ENCODE assay signal across 16 mouse cellular contexts in genomic region chr11:107759516-107759915, GRCm38 (mm10). TPM values are rescaled to one million over a fixed set of nuclear protein-coding genes. Genes with fewer than 3 reads are reported as not detected.
DNase-seq lines count a peak whose midpoint lies in the region; ATAC-seq and TF ChIP-seq lines count a peak whose summit lies in the region.
"Had no signal": no experiment of that assay in that cellular context is flagged by ENCODE, and none has a peak within 500 bp of the region (broad histone marks: within the 10 kb centered on the region; RNA-seq: fewer than 3 reads in every experiment).

No protein-coding gene starts in this region.

- H3K4me2 ChIP-seq in forebrain, embryonic 16.5 days (ENCODE audit: low read length), result no peak overlapping the region
- H3K4me2 ChIP-seq in neural tube, embryonic 15.5 days, result no peak overlapping the region
- H3K4me2 ChIP-seq: kidney, embryonic 15.5 days; lung, embryonic 14.5 days had no signal

- H3K27ac ChIP-seq in kidney, adult 2 months (ENCODE audit: insufficient read depth, low read depth, low read length), result no peak overlapping the region
- H3K27ac ChIP-seq in forebrain, embryonic 16.5 days (ENCODE audit: low read length), result peak overlapping the region; percentile 33; the same call in 1 of the 2 replicates
- H3K27ac ChIP-seq in neural tube, embryonic 15.5 days (replicated peaks), result peak overlapping the region; percentile 86
- H3K27ac ChIP-seq: kidney, embryonic 15.5 days had no signal

- ATAC-seq in forebrain, embryonic 16.5 days, result no peak
- no peak for ATAC-seq in neural tube, embryonic 15.5 days (ENCODE audit: low FRiP score)
- no peak for ATAC-seq in cerebellum, adult (ENCODE audit: insufficient number of reproducible peaks, low FRiP score, low TSS enrichment)

- H3K9me3 ChIP-seq in forebrain, embryonic 16.5 days (ENCODE audit: control insufficient read depth, low read length), result no peaks in the 10 kb centered on the region
- no peaks in the 10 kb centered on the region for H3K9me3 ChIP-seq in neural tube, embryonic 15.5 days (replicated peaks)
- H3K9me3 ChIP-seq: G1E; kidney, embryonic 15.5 days had no signal

- no peak for TF ChIP-seq POLR2A in kidney, adult 2 months (IDR thresholded peaks at IDR 0.05; ENCODE audit: low read depth, low read length)

- WGBS in kidney, adult 2 months, result 64% methylated on average over 9 of the region's 9 CpGs
- 41% methylated on average over 9 of the region's 9 CpGs for WGBS in forebrain, embryonic 16.5 days
- 67% methylated on average over 9 of the region's 9 CpGs for WGBS in neural tube, embryonic 15.5 days

- TF ChIP-seq CTCF in kidney, adult 2 months (conservative IDR thresholded peaks at IDR 0.05; ENCODE audit: insufficient read depth, insufficient read length, low read depth, low read length), result no peak

- H3K36me3 ChIP-seq in kidney, adult 2 months (ENCODE audit: control insufficient read depth, insufficient read depth, low read length), result no peaks in the 10 kb centered on the region
- H3K36me3 ChIP-seq in forebrain, embryonic 16.5 days (ENCODE audit: control insufficient read depth, insufficient read depth), result no peaks in the 10 kb centered on the region
- 0 out of 2 replicates have a peak, but pooled peaks cover 9% of the 10 kb centered on the region for H3K36me3 ChIP-seq in neural tube, embryonic 15.5 days
- H3K36me3 ChIP-seq: G1E; kidney, embryonic 15.5 days had no signal

- H3K4me3 ChIP-seq in kidney, adult 2 months (ENCODE audit: insufficient read depth, low read depth, low read length), result no peak overlapping the region
- H3K4me3 ChIP-seq in forebrain, embryonic 16.5 days (replicated peaks; ENCODE audit: low read length), result no peak overlapping the region
- no peak overlapping the region for H3K4me3 ChIP-seq in neural tube, embryonic 15.5 days (replicated peaks)
- H3K4me3 ChIP-seq: kidney, embryonic 15.5 days; myocyte had no signal

- H3K27me3 ChIP-seq in kidney, adult 2 months (replicated peaks; ENCODE audit: control insufficient read depth, insufficient read depth, low read length), result no peaks in the 10 kb centered on the region
- no peaks in the 10 kb centered on the region for H3K27me3 ChIP-seq in forebrain, embryonic 16.5 days (replicated peaks; ENCODE audit: control insufficient read depth, insufficient read depth, low read length)
- H3K27me3 ChIP-seq in neural tube, embryonic 15.5 days (replicated peaks), result no peaks in the 10 kb centered on the region
- H3K27me3 ChIP-seq: kidney, embryonic 15.5 days had no signal

- no peak overlapping the region for H3K9ac ChIP-seq in forebrain, embryonic 16.5 days (replicated peaks; ENCODE audit: low read depth, low read length)
- no peak overlapping the region for H3K9ac ChIP-seq in neural tube, embryonic 15.5 days (replicated peaks)
- H3K9ac ChIP-seq: kidney, embryonic 15.5 days; lung, embryonic 14.5 days had no signal

- DNase-seq in kidney, adult 2 months, result peak; percentile 12
- no peak for DNase-seq in kidney, adult 8-10 months
- DNase-seq in right cerebral cortex, adult 18-20 months, result peak; percentile 23
- no peak for DNase-seq in right cerebral cortex, postnatal 14 days
- no peak for DNase-seq in gastrocnemius, adult 8-10 months (ENCODE audit: low spot score in 2 of 2)
- DNase-seq: adrenal gland, adult 2 months; heart, adult 11 months; lung, embryonic 14.5 days; thymus, adult 2 months had no signal

- H3K4me1 ChIP-seq in kidney, adult 2 months (ENCODE audit: control insufficient read depth, insufficient read depth, low read length), result no peaks in the 10 kb centered on the region
- peaks cover 38% of the 10 kb centered on the region for H3K4me1 ChIP-seq in forebrain, embryonic 16.5 days (replicated peaks; ENCODE audit: control insufficient read depth, insufficient read depth, low read length)
- peaks cover 57% of the 10 kb centered on the region for H3K4me1 ChIP-seq in neural tube, embryonic 15.5 days

RNA-seq across cellular contexts. Expression of gene Cacng4, which starts 34.8 kb away (rescaled TPM):
- polyA plus RNA-seq in kidney, adult 2 months (2012; rRNA removed), result 0.31 and 0.69 TPM in 2 replicates
- 33.8 and 39.6 TPM in 2 replicates for polyA plus RNA-seq in forebrain, embryonic 16.5 days (2015; fragmentation: Nextera tagmentation; extraction: Ambion mirVana)
- polyA plus RNA-seq in neural tube, embryonic 15.5 days (2015; fragmentation: Nextera tagmentation; extraction: Ambion mirVana), result 43.2 and 52.5 TPM in 2 replicates
- not detected for total RNA-seq in gastrocnemius, adult 8-10 months (2022)
- total RNA-seq: liver, adult 2 months had no signal
- polyA plus RNA-seq: G1E; liver, adult 2 months had no signal

RNA-seq across cellular contexts. Expression of gene Cacng1, which starts 43.2 kb away (rescaled TPM):
- polyA plus RNA-seq in kidney, adult 2 months (2012; rRNA removed), result 0.19 and 1.4 TPM in 2 replicates
- polyA plus RNA-seq in forebrain, embryonic 16.5 days (2015; fragmentation: Nextera tagmentation; extraction: Ambion mirVana), result 0.26 and 0.39 TPM in 2 replicates
- 1.0 and 1.9 TPM in 2 replicates for polyA plus RNA-seq in neural tube, embryonic 15.5 days (2015; fragmentation: Nextera tagmentation; extraction: Ambion mirVana)
- 100 to 1,000 TPM; 352 to 401 (median 391) TPM for total RNA-seq in gastrocnemius, adult 8-10 months (2022)
- total RNA-seq: adrenal gland, adult 2 months; G1E; liver, adult 2 months had no signal

Comparison
In these comparisons a context has a peak if more than half of its experiments do, and no peak if none do; other contexts are left out.
1. DNase-seq: peak in kidney, adult 2 months (single experiment) and right cerebral cortex, adult 18-20 months (single experiment); none in kidney, adult 8-10 months (0 of 2), right cerebral cortex, postnatal 14 days (single experiment) and gastrocnemius, adult 8-10 months (0 of 2).
2. RNA of gene Cacng4, which starts 34.8 kb away (polyA plus RNA-seq): 43.2 to 52.5 TPM in neural tube, embryonic 15.5 days and 33.8 to 39.6 TPM in forebrain, embryonic 16.5 days; 0.31 to 0.69 TPM in kidney, adult 2 months; every median in the first group is over 10 times any median in the second.